Mouse (Mus musculus): ENCODE results near the gene Syn3. TPM values are rescaled to one million over a fixed set of nuclear protein-coding genes. Genes with fewer than 3 reads are reported as not detected.
"Not testable (repeated sequence)": the region's sequence is repeated elsewhere in the genome, so short reads cannot be mapped to it uniquely, and the experiment has no call there.

The Syn3 gene
- polyA plus RNA-seq, 1 experiment, result 7.5 TPM

GRCm38 (mm10) chr10:86381150-86381921 lies 117.4 kb downstream of the Syn3 start:
- no peak overlapping the region for H3K4me3 ChIP-seq (ENCODE audit: insufficient read depth, low read length)
- no peaks in the 10 kb centered on the region for H3K4me1 ChIP-seq (ENCODE audit: control insufficient read depth, insufficient read depth, low read length)
- no peak overlapping the region for H3K27ac ChIP-seq (ENCODE audit: insufficient read depth, low read length)
- no peak for TF ChIP-seq CTCF (IDR thresholded peaks at IDR 0.05; ENCODE audit: extremely low read depth, insufficient read depth, low read length)
- no peak for TF ChIP-seq POLR2A (IDR thresholded peaks at IDR 0.05; ENCODE audit: extremely low read depth, insufficient read depth, low read length)

- no peak for TF ChIP-seq CTCF (IDR thresholded peaks at IDR 0.05; ENCODE audit: extremely low read depth, insufficient read depth, low read length)
- TF ChIP-seq POLR2A (IDR thresholded peaks at IDR 0.05; ENCODE audit: extremely low read depth, insufficient read depth, low read length), result no peak
- H3K27ac ChIP-seq (ENCODE audit: insufficient read depth, low read length), result no peak overlapping the region
- H3K4me3 ChIP-seq (ENCODE audit: insufficient read depth, low read length), result no peak overlapping the region
- H3K4me1 ChIP-seq (ENCODE audit: control insufficient read depth, insufficient read depth, low read length), result no peaks in the 10 kb centered on the region
Observed at GRCm38 (mm10) chr10:86380626-86381025, 118.1 kb downstream of the Syn3 start.

- not testable (repeated sequence) for H3K4me1 ChIP-seq (ENCODE audit: control insufficient read depth, insufficient read depth, low read length); H3K4me3 ChIP-seq (ENCODE audit: insufficient read depth, low read length); H3K27ac ChIP-seq (ENCODE audit: insufficient read depth, low read length)
Observed at GRCm38 (mm10) chr10:86378803-86379202, 119.9 kb downstream of the Syn3 start.

GRCm38 (mm10) chr10:86376392-86377185 lies 122.1 kb downstream of the Syn3 start:
- no peak overlapping the region for H3K4me3 ChIP-seq (ENCODE audit: insufficient read depth, low read length)
- H3K4me1 ChIP-seq (ENCODE audit: control insufficient read depth, insufficient read depth, low read length), result no peaks in the 10 kb centered on the region
- no peak for TF ChIP-seq CTCF (IDR thresholded peaks at IDR 0.05; ENCODE audit: extremely low read depth, insufficient read depth, low read length)
- no peak for TF ChIP-seq POLR2A (IDR thresholded peaks at IDR 0.05; ENCODE audit: extremely low read depth, insufficient read depth, low read length)
- H3K27ac ChIP-seq (ENCODE audit: insufficient read depth, low read length), result no peak overlapping the region

GRCm38 (mm10) chr10:86375903-86376302 lies 122.8 kb downstream of the Syn3 start:
- no peak for TF ChIP-seq CTCF (IDR thresholded peaks at IDR 0.05; ENCODE audit: extremely low read depth, insufficient read depth, low read length)
- TF ChIP-seq POLR2A (IDR thresholded peaks at IDR 0.05; ENCODE audit: extremely low read depth, insufficient read depth, low read length), result no peak
- Histone ChIP-seq H3K27ac (ENCODE audit: insufficient read depth, low read length) (no peak overlapping the region), H3K4me3 (ENCODE audit: insufficient read depth, low read length) (no peak overlapping the region), H3K4me1 (ENCODE audit: control insufficient read depth, insufficient read depth, low read length) (no peaks in the 10 kb centered on the region)

- Histone ChIP-seq H3K4me3 (ENCODE audit: insufficient read depth, low read length) (no peak overlapping the region), H3K27ac (ENCODE audit: insufficient read depth, low read length) (no peak overlapping the region)
- TF ChIP-seq POLR2A (IDR thresholded peaks at IDR 0.05; ENCODE audit: extremely low read depth, insufficient read depth, low read length) (no peak), CTCF (IDR thresholded peaks at IDR 0.05; ENCODE audit: extremely low read depth, insufficient read depth, low read length) (no peak)
Observed at GRCm38 (mm10) chr10:86374061-86374460, 124.6 kb downstream of the Syn3 start.

GRCm38 (mm10) chr10:86371561-86371960 lies 127.1 kb downstream of the Syn3 start:
- Histone ChIP-seq H3K4me1 (ENCODE audit: control insufficient read depth, insufficient read depth, low read length) (no peaks in the 10 kb centered on the region), H3K4me3 (ENCODE audit: insufficient read depth, low read length) (no peak overlapping the region), H3K27ac (ENCODE audit: insufficient read depth, low read length) (no peak overlapping the region)
- no peak for TF ChIP-seq CTCF (IDR thresholded peaks at IDR 0.05; ENCODE audit: extremely low read depth, insufficient read depth, low read length)
- TF ChIP-seq POLR2A (IDR thresholded peaks at IDR 0.05; ENCODE audit: extremely low read depth, insufficient read depth, low read length), result no peak

More at GRCm38 (mm10) chr10:86374061-86374460, 124.6 kb downstream of the Syn3 start:
- no peaks in the 10 kb centered on the region for H3K4me1 ChIP-seq (ENCODE audit: control insufficient read depth, insufficient read depth, low read length)

GRCm38 (mm10) chr10:86369346-86369745 lies 129.3 kb downstream of the Syn3 start:
- H3K4me1 ChIP-seq (ENCODE audit: control insufficient read depth, insufficient read depth, low read length), result no peaks in the 10 kb centered on the region
- no peak overlapping the region for H3K4me3 ChIP-seq (ENCODE audit: insufficient read depth, low read length)
- no peak overlapping the region for H3K27ac ChIP-seq (ENCODE audit: insufficient read depth, low read length)
- TF ChIP-seq CTCF (IDR thresholded peaks at IDR 0.05; ENCODE audit: extremely low read depth, insufficient read depth, low read length) (no peak), POLR2A (IDR thresholded peaks at IDR 0.05; ENCODE audit: extremely low read depth, insufficient read depth, low read length) (no peak)

GRCm38 (mm10) chr10:86368811-86369210 lies 129.9 kb downstream of the Syn3 start:
- no peaks in the 10 kb centered on the region for H3K4me1 ChIP-seq (ENCODE audit: control insufficient read depth, insufficient read depth, low read length)
- no peak overlapping the region for H3K4me3 ChIP-seq (ENCODE audit: insufficient read depth, low read length)
- TF ChIP-seq CTCF (IDR thresholded peaks at IDR 0.05; ENCODE audit: extremely low read depth, insufficient read depth, low read length), result no peak
- no peak overlapping the region for H3K27ac ChIP-seq (ENCODE audit: insufficient read depth, low read length)

- Histone ChIP-seq H3K27ac (ENCODE audit: insufficient read depth, low read length) (no peak overlapping the region), H3K4me3 (ENCODE audit: insufficient read depth, low read length) (no peak overlapping the region), H3K4me1 (ENCODE audit: control insufficient read depth, insufficient read depth, low read length) (no peaks in the 10 kb centered on the region)
- TF ChIP-seq POLR2A (IDR thresholded peaks at IDR 0.05; ENCODE audit: extremely low read depth, insufficient read depth, low read length) (no peak), CTCF (IDR thresholded peaks at IDR 0.05; ENCODE audit: extremely low read depth, insufficient read depth, low read length) (no peak)
Observed at GRCm38 (mm10) chr10:86367346-86367745, 131.3 kb downstream of the Syn3 start.

Data from cortical plate, adult 2 months (tissue).